Mouse (Mus musculus) midbrain, embryonic 15.5 days (tissue): ENCODE results near the gene Ect2l. TPM values are rescaled to one million over a fixed set of nuclear protein-coding genes. Genes with fewer than 3 reads are reported as not detected.

Source experiments
- ATAC-seq: fragments of 200-750 bp; cut with Nextera tagmentation; replicated peaks from 2 replicates; pipeline ENCODE4 v1.8.0; 2017; ENCODE audit warnings: moderate TSS enrichment
- H3K27ac ChIP-seq: fragments of 300-500 bp; sonication (generic); 2 replicates; pipeline ENCODE4 v1.5.1; 2015; ENCODE audit warnings: mild to moderate bottlenecking, inconsistent platforms
- H3K27me3 ChIP-seq: fragments of 300-500 bp; sonication (generic); replicated peaks from 2 replicates; pipeline ENCODE4 v1.6.1; 2015; ENCODE audit warnings: inconsistent platforms
- H3K36me3 ChIP-seq: fragments of 300-500 bp; sonication (generic); replicated peaks from 2 replicates; pipeline ENCODE4 v1.6.1; 2015; ENCODE audit warnings: inconsistent platforms
- H3K4me1 ChIP-seq: fragments of 300-500 bp; sonication (generic); 2 replicates; pipeline ENCODE4 v1.6.1; 2015; ENCODE audit warnings: inconsistent platforms
- H3K4me2 ChIP-seq: fragments of 300-500 bp; sonication (generic); 2 replicates; pipeline ENCODE4 v1.6.1; 2015; ENCODE audit warnings: inconsistent platforms, mild to moderate bottlenecking, moderate library complexity
- H3K4me3 ChIP-seq: fragments of 300-500 bp; sonication (generic); 2 replicates; pipeline ENCODE4 v1.5.1; 2015; ENCODE audit warnings: mild to moderate bottlenecking, inconsistent platforms
- H3K9ac ChIP-seq: fragments of 300-500 bp; sonication (generic); 2 replicates; pipeline ENCODE4 v1.6.1; 2015; ENCODE audit warnings: mild to moderate bottlenecking, inconsistent platforms
- H3K9me3 ChIP-seq: fragments of 300-500 bp; sonication (generic); 2 replicates; pipeline ENCODE4 v1.6.1; 2016; ENCODE audit warnings: inconsistent platforms
- WGBS: fragments of 180-500 bp; shearing (Covaris S2); methylation state at CpG from one replicate; pipeline ENCODE4 v1.1.7; 2015; ENCODE audit warnings: mixed read lengths; 5-methylcytosine and 5-hydroxymethylcytosine counted together
- polyA plus RNA-seq: library from polyadenylated mRNA; unstranded; fragments of >200 nt; fragmentation: Nextera tagmentation; extraction: Ambion mirVana; gene quantifications from 2 replicates; pipeline ENCODE4 v1.2.1, GENCODE M21; 2015

Ect2l gene
- polyA plus RNA-seq: 0.26 TPM in 1 of 2 replicates, not detected in the other

GRCm38 (mm10) chr10:18210726-18211125, at the start of gene Ect2l:
Gene Ect2l, minus strand, starts transcription at chr10:18210890.
- 13% methylated on average over 11 of the region's 11 CpGs for WGBS
- ATAC-seq: peak; percentile 63; the same call in 1 of the 2 replicates
- Histone ChIP-seq H3K4me3 (no peak within 1 kb of the TSS), H3K27me3 (no peaks in the 10 kb centered on the region), H3K9me3 (no peaks in the 10 kb centered on the region), H3K4me1 (no peaks in the 10 kb centered on the region), H3K9ac (no peak within 1 kb of the TSS), H3K27ac (no peak within 1 kb of the TSS), H3K36me3 (no peaks in the 10 kb centered on the region), H3K4me2 (peak within 1 kb of the TSS; percentile 9; the same call in 1 of the 2 replicates)

GRCm38 (mm10) chr10:18251345-18251744, 40.7 kb upstream of the Ect2l start:
- 63% methylated on average over 4 of the region's 4 CpGs for WGBS
- ATAC-seq: no peak
- Histone ChIP-seq H3K9ac (no peak overlapping the region), H3K27ac (no peak overlapping the region), H3K27me3 (no peaks in the 10 kb centered on the region), H3K36me3 (no peaks in the 10 kb centered on the region), H3K4me2 (no peak overlapping the region), H3K4me3 (no peak overlapping the region), H3K4me1 (no peaks in the 10 kb centered on the region), H3K9me3 (no peaks in the 10 kb centered on the region)

DNA sequence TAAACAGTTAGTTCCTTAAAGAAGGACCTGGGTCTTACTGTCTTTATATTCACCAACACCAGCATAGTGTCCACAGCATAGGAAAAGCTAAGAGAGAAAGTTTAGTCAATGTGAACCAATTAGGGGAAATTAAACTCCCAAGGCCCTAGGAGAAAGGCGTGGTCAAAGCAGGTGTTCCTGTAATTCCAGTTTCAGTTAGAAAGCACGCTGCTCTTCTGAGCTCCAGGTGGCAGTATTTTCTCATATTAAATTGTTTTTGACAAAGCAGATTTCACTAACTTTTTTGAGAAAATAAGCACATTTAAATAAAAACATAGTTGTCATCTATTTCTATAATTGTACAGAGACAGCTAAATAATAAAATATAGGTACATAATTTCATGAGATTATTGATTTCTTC, 32.9 kb upstream of the Ect2l start:
- no peak for ATAC-seq
- 59% methylated on average over 2 of the region's 2 CpGs for WGBS
- no peaks in the 10 kb centered on the region for H3K4me1 ChIP-seq

DNA sequence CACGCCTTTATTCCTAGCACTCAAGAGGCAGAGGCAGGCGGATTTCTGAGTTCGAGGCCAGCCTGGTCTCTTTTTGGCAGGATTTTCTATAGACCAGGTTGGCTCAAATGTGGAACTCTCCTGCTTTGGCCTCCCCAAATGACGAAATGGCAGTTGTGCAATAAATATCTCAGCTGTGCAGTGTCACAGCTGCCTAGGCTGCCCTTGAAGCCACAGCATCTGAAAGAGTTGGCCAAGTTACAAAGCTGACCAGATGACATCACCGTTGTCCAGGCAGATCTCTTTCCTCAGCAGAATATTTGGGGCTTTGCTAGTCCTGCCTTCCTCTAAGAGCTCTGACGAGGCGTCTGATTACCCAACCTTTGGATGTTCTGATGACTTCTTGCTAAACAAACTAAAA, 26.5 kb upstream of the Ect2l start:
- ATAC-seq: no peak
- no peaks in the 10 kb centered on the region for H3K27me3 ChIP-seq
- no peak overlapping the region for H3K9ac ChIP-seq
- H3K9me3 ChIP-seq: no peaks in the 10 kb centered on the region
- WGBS: 90% methylated on average over 7 of the region's 7 CpGs
- no peak overlapping the region for H3K4me2 ChIP-seq
- no peak overlapping the region for H3K27ac ChIP-seq
- H3K4me3 ChIP-seq: no peak overlapping the region
- H3K36me3 ChIP-seq: no peaks in the 10 kb centered on the region
- peaks cover 8% of the 10 kb centered on the region for H3K4me1 ChIP-seq

More for the DNA sequence above, 32.9 kb upstream of the Ect2l start:
- Histone ChIP-seq H3K9ac (no peak overlapping the region), H3K27me3 (no peaks in the 10 kb centered on the region), H3K4me3 (no peak overlapping the region), H3K27ac (no peak overlapping the region), H3K9me3 (no peaks in the 10 kb centered on the region), H3K36me3 (no peaks in the 10 kb centered on the region), H3K4me2 (no peak overlapping the region)

- H3K9me3 ChIP-seq: no peaks in the 10 kb centered on the region
- H3K9ac ChIP-seq: no peak overlapping the region
- H3K27ac ChIP-seq: no peak overlapping the region
- ATAC-seq: no peak
- no peaks in the 10 kb centered on the region for H3K36me3 ChIP-seq
- peaks cover 8% of the 10 kb centered on the region for H3K4me1 ChIP-seq
- 81% methylated on average over 5 of the region's 5 CpGs for WGBS
- H3K27me3 ChIP-seq: no peaks in the 10 kb centered on the region
- no peak overlapping the region for H3K4me2 ChIP-seq
- no peak overlapping the region for H3K4me3 ChIP-seq
Observed at GRCm38 (mm10) chr10:18236328-18236927, 25.7 kb upstream of the Ect2l start.

GRCm38 (mm10) chr10:18235402-18235747, 24.7 kb upstream of the Ect2l start:
- H3K4me2 ChIP-seq: peak overlapping the region; percentile 72
- peaks cover 8% of the 10 kb centered on the region for H3K4me1 ChIP-seq
- H3K4me3 ChIP-seq: peak overlapping the region; percentile 66
- no peaks in the 10 kb centered on the region for H3K27me3 ChIP-seq
- peak overlapping the region; percentile 61; the same call in 1 of the 2 replicates for H3K9ac ChIP-seq
- H3K27ac ChIP-seq: peak overlapping the region; percentile 81
- WGBS: 10% methylated on average over 14 of the region's 14 CpGs
- no peaks in the 10 kb centered on the region for H3K36me3 ChIP-seq
- H3K9me3 ChIP-seq: no peaks in the 10 kb centered on the region
- peak; percentile 78 for ATAC-seq

- H3K27me3 ChIP-seq: no peaks in the 10 kb centered on the region
- under 1% methylated on average over 41 of the region's 41 CpGs for WGBS
- peak within 1 kb of the TSS; percentile 81 for H3K27ac ChIP-seq
- peak; percentile 99 for ATAC-seq
- H3K4me3 ChIP-seq: peak within 1 kb of the TSS; percentile 66
- H3K4me1 ChIP-seq: peaks cover 8% of the 10 kb centered on the region
- H3K9ac ChIP-seq: peak within 1 kb of the TSS; percentile 61
- H3K36me3 ChIP-seq: no peaks in the 10 kb centered on the region
- H3K4me2 ChIP-seq: peak within 1 kb of the TSS; percentile 72
- no peaks in the 10 kb centered on the region for H3K9me3 ChIP-seq
Observed at GRCm38 (mm10) chr10:18234560-18235401, 24.1 kb upstream of the Ect2l start, which contains the start of gene Ccdc28a. Gene Ccdc28a, minus strand, starts transcription at chr10:18234998.

- Histone ChIP-seq H3K9me3 (no peaks in the 10 kb centered on the region), H3K27me3 (no peaks in the 10 kb centered on the region), H3K4me3 (peak overlapping the region; percentile 66), H3K9ac (no peak overlapping the region), H3K36me3 (no peaks in the 10 kb centered on the region), H3K27ac (no peak overlapping the region), H3K4me2 (peak overlapping the region; percentile 72; the same call in 1 of the 2 replicates), H3K4me1 (peaks cover 8% of the 10 kb centered on the region)
- WGBS: 43% methylated on average over 3 of the region's 3 CpGs
- no peak for ATAC-seq
Observed at GRCm38 (mm10) chr10:18233891-18234290, 23.2 kb upstream of the Ect2l start.

DNA sequence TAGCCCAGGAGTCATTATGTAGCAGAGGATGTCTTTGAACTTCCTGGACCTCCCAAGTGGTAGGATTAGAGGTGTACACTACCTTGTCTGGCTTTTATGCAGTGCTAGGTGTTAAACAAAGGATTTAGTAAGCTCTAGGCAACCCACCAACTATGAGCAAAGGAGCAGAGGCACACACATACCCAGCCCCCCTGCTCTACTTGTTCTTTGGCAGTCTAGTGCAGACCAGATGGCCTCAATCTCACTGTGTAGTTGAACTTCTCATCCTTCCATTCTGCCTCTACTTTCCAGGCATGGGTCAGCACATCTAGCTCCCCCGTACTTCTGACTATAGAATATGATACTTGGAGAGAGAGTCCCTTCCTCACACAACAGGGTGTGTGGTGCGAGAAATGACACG, 13.7 kb upstream of the Ect2l start:
- 94% methylated on average over 3 of the region's 3 CpGs for WGBS

DNA sequence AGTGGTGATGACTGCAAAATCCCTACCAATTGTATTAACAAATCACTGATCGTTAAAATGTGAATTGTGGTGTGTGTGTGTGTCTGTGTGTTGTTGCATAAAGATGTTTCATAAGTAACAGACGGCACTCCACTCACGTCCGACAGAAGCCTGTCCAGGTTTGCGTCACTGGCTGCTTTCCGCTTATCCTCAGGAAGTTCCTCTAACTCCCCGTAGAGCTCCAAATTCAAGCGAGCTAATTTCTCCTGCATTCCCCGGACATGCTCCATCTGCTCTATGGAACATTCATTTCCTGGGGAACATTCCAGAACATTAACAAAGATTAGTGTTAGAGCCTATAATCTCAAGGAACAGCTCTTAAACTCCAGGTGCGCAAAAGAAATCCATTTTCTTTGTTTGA, 8.7 kb upstream of the Ect2l start:
- no peak overlapping the region for H3K27ac ChIP-seq
- H3K36me3 ChIP-seq: no peaks in the 10 kb centered on the region
- H3K9me3 ChIP-seq: no peaks in the 10 kb centered on the region
- no peaks in the 10 kb centered on the region for H3K4me1 ChIP-seq
- no peak overlapping the region for H3K4me2 ChIP-seq
- H3K27me3 ChIP-seq: no peaks in the 10 kb centered on the region
- 89% methylated on average over 10 of the region's 10 CpGs for WGBS
- H3K4me3 ChIP-seq: no peak overlapping the region
- no peak overlapping the region for H3K9ac ChIP-seq
- no peak for ATAC-seq

More for the DNA sequence above, 13.7 kb upstream of the Ect2l start:
- Histone ChIP-seq H3K9me3 (no peaks in the 10 kb centered on the region), H3K27ac (no peak overlapping the region), H3K4me1 (no peaks in the 10 kb centered on the region), H3K36me3 (no peaks in the 10 kb centered on the region), H3K4me2 (no peak overlapping the region), H3K9ac (no peak overlapping the region), H3K27me3 (no peaks in the 10 kb centered on the region), H3K4me3 (no peak overlapping the region)
- no peak for ATAC-seq

GRCm38 (mm10) chr10:18214124-18214523, 3.4 kb upstream of the Ect2l start:
- Histone ChIP-seq H3K27me3 (no peaks in the 10 kb centered on the region), H3K9me3 (no peaks in the 10 kb centered on the region), H3K36me3 (no peaks in the 10 kb centered on the region), H3K9ac (no peak overlapping the region), H3K4me2 (no peak overlapping the region), H3K4me3 (no peak overlapping the region), H3K27ac (no peak overlapping the region), H3K4me1 (no peaks in the 10 kb centered on the region)
- WGBS: 80% methylated on average over 5 of the region's 5 CpGs
- no peak for ATAC-seq

DNA sequence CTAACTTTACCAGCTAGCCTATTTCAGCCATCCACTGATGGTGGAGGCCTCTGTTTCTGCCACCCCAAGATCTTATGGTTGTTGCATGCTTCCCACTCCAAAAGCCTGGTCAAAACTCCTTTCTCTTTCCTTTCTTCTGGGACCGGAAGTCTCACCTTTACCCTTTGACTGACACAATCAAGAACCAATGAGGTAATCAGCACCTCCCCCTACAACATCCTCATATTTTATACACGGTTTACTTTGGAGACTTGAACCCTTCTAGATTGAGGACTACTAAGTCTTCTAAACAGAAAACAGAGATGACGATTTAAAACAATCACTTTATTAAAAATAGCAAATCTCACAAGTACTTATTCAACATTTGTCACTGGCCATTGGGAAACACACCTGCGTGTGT, 2.7 kb upstream of the Ect2l start:
- Histone ChIP-seq H3K27ac (no peak overlapping the region), H3K9me3 (no peaks in the 10 kb centered on the region), H3K4me3 (no peak overlapping the region), H3K9ac (no peak overlapping the region), H3K36me3 (no peaks in the 10 kb centered on the region), H3K4me1 (no peaks in the 10 kb centered on the region), H3K27me3 (no peaks in the 10 kb centered on the region), H3K4me2 (no peak overlapping the region)
- no peak for ATAC-seq
- WGBS: 86% methylated on average over 4 of the region's 4 CpGs
